Mouse (Mus musculus) cerebellum, adult 2 months (tissue): ENCODE measurements around the gene Ptges.

Source experiments
- CTCF ChIP-seq: fragments of 200-500 bp; IDR thresholded peaks from 2 replicates; pipeline ENCODE4 v1.5.1; 2011; ENCODE audit warnings: low read depth, mild to moderate bottlenecking, control low read depth, low read length, moderate library complexity, borderline replicate concordance; ENCODE audit not compliant: insufficient read depth
- POLR2A ChIP-seq: fragments of 200-500 bp; IDR thresholded peaks from 2 replicates; pipeline ENCODE4 v1.6.1; 2011; ENCODE audit warnings: low read length, control low read depth, borderline replicate concordance; ENCODE audit not compliant: insufficient read depth

DNA sequence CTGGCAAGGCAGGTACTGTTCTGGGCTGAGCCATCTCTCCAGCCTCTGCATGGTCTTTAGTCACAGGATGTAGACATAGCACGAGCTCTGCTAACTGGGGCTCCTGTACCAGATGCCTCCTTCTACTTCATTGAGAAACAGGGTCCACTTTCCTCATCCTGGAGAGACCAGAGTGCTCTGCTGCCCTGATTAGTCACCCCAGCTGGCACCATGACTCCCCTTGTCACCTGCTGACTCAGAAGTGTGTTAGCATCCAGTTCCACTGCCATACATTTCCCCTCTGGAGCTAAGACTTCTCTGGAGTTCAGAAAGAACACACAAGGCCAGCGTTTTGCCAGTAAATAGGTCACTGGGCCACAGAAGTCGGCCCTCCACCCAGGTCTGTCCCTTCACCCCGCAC lies 4.5 kb downstream of the Ptges start:
- no peak for TF ChIP-seq CTCF
- TF ChIP-seq POLR2A: no peak
